Mouse (Mus musculus) erythroblast, embryonic 14.5 days (primary cell): ENCODE data around the gene Rpl10a. TPM values are rescaled to one million over a fixed set of nuclear protein-coding genes. Genes with fewer than 3 reads are reported as not detected.
A peak's percentile ranks its signal among the peaks of the same experiment; 100 is the strongest.
"Not testable (repeated sequence)": the region's sequence is repeated elsewhere in the genome, so short reads cannot be mapped to it uniquely, and the experiment has no call there.

Experiments used
- H3K27me3 ChIP-seq: 2 replicates; pipeline ENCODE4 v1.6.1; 2012; ENCODE audit warnings: inconsistent platforms; ENCODE audit not compliant: control insufficient read depth
- H3K36me3 ChIP-seq: 2 replicates; pipeline ENCODE4 v1.6.1; 2012; ENCODE audit warnings: mild to moderate bottlenecking, inconsistent platforms; ENCODE audit not compliant: control insufficient read depth
- H3K4me1 ChIP-seq: 2 replicates; pipeline ENCODE4 v1.6.1; 2012; ENCODE audit warnings: inconsistent platforms; ENCODE audit not compliant: control insufficient read depth
- H3K4me3 ChIP-seq: replicated peaks from 2 replicates; pipeline ENCODE3; 2012; ENCODE audit warnings: moderate library complexity, mild to moderate bottlenecking, inconsistent platforms
- H3K9me3 ChIP-seq: 2 replicates; pipeline ENCODE4 v1.6.1; 2012; ENCODE audit warnings: low read length, inconsistent platforms, mixed read lengths; ENCODE audit not compliant: control insufficient read depth
- GATA1 ChIP-seq: IDR thresholded peaks from 2 replicates; pipeline ENCODE4 v1.6.1; 2012; ENCODE audit warnings: low read length, inconsistent platforms, mixed read lengths
- TAL1 ChIP-seq: IDR thresholded peaks from 3 replicates; pipeline ENCODE4 v1.6.1; 2012; ENCODE audit warnings: low read length, inconsistent platforms, mixed read lengths
- polyA plus RNA-seq: library from polyadenylated mRNA; stranded (reverse); fragments of >175 nt; gene quantifications from 2 replicates; pipeline ENCODE4 v1.2.3, GENCODE M21; 2012

Gene Rpl10a
- polyA plus RNA-seq, 1 experiment: 529 TPM

DNA sequence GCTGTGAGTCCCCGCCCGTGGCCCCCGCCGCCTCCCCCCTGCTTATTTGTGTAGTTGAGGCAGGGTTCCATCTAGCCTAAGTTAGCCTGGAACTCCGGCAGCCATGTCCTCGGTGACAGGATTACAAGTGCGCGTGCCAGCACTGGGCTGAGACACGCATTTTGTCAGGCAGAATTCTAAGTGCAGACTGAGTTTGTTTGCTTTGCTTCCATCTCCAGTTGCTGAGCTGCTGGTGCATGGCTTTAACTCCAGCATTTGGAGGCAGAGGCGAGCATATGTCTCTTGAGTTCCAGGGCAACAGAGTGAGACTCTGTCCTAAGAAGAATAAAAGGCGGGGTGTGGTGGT is 14.4 kb upstream of the Rpl10a start:
- no peak for TF ChIP-seq GATA1
- no peak for TF ChIP-seq TAL1

DNA sequence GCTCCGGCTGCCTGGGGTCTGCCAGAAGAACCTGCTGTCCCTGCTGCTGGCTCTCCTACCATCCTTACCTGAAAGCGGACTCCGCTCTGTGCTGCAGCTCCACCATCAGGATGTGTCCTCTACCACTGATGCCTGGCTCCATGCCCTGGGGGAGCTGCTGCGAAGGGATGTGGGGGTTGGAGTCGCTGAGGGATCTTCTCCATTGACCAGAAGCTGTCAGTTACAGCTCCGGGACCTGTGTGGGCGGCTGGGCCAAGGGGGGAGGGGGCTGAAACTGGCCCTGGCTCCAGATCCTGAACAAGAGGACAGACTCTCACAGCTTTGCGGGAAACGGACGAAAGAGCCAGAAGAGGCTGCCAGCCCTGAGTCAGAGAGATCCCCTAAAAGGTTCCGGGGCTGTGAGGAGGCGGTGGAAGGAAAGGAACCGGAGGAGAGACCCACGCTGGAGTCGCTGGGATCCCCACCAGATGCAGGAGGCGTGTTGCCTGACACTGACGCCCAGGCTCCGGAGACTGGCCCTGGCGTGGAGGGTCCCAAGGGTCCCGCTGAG is 12.6 kb upstream of the Rpl10a start:
- TF ChIP-seq GATA1: no peak
- TF ChIP-seq TAL1: no peak
- no peaks in the 10 kb centered on the region; the same call in 1 of the 2 replicates for H3K9me3 ChIP-seq
- H3K4me3 ChIP-seq: no peak overlapping the region
- peaks cover 61% of the 10 kb centered on the region for H3K4me1 ChIP-seq
- peaks cover 47% of the 10 kb centered on the region for H3K36me3 ChIP-seq
- no peaks in the 10 kb centered on the region for H3K27me3 ChIP-seq

More for the DNA sequence above, 14.4 kb upstream of the Rpl10a start:
- Histone ChIP-seq H3K4me1 (peaks cover 62% of the 10 kb centered on the region), H3K4me3 (peak overlapping the region; percentile 90), H3K27me3 (no peaks in the 10 kb centered on the region), H3K9me3 (no peaks in the 10 kb centered on the region; the same call in 1 of the 2 replicates), H3K36me3 (peaks cover 36% of the 10 kb centered on the region)

DNA sequence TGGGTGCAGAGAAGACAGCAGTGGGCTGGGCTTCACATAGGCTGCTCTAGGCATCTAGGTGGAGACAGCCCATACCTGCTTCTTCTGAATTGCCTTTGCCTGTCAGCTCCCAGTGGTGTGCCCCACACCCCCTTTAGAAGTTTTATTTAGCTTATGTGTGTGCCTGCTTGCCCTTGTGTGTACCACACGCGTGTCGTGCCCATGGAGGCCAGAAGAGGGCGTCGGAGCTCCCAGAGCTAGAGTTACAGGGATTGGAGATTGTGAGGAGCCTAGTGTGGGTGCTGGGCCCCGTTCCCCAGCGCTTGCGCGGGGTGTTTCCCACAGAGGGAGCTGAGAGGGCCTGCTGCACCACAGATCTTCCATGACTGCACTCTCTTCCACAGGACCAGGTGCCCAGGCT is 11.8 kb upstream of the Rpl10a start:
- peaks cover 61% of the 10 kb centered on the region for H3K4me1 ChIP-seq
- H3K27me3 ChIP-seq: no peaks in the 10 kb centered on the region
- TF ChIP-seq GATA1 (no peak), TAL1 (no peak)
- H3K36me3 ChIP-seq: peaks cover 54% of the 10 kb centered on the region
- no peaks in the 10 kb centered on the region for H3K9me3 ChIP-seq
- H3K4me3 ChIP-seq: no peak overlapping the region

DNA sequence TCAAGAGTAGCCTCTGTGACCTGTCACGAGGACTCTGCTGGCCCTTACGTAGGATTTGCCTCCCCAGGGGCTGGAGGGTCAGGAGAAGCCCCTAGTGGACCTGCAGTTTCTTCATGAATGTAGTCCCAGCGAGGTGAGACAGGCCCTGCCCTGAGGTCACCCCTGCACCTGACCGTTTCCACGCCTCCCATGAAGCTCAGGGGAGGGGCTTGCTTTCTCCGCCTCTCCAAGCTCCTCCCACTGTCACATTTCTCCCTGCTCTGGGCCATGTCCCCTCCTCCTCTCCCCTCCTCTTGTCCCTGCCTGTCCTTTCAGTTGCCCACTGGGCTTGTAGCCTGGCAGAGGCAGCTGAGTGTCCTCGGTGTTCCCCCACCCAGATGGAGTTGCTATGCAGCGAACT is 11.2 kb upstream of the Rpl10a start:
- Histone ChIP-seq H3K9me3 (no peaks in the 10 kb centered on the region), H3K36me3 (peaks cover 60% of the 10 kb centered on the region), H3K4me3 (no peak overlapping the region), H3K27me3 (no peaks in the 10 kb centered on the region), H3K4me1 (peaks cover 56% of the 10 kb centered on the region)
- TF ChIP-seq GATA1: no peak
- TF ChIP-seq TAL1: no peak

DNA sequence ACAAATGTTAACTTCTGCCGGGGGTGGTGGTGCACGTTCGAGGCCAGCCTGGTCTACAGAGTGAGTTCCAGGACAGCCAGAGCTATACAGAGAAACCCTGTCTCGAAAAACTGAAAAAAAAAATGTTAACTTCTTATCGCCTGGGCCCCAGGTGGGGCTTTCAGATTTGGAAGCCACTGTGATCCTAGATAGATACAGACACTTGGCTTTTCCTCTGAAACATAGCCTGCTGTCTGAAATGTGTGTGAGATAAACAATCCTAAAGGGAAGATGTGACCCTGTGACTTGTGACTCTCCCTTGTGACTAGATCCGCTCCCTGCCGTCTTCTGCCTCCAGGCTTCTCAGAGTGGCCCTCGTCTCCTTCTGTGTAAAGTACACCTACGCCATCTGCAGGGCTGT is 10.5 kb upstream of the Rpl10a start:
- H3K9me3 ChIP-seq: no peaks in the 10 kb centered on the region
- H3K4me1 ChIP-seq: peaks cover 50% of the 10 kb centered on the region
- peaks cover 66% of the 10 kb centered on the region for H3K36me3 ChIP-seq
- H3K4me3 ChIP-seq: no peak overlapping the region
- TF ChIP-seq TAL1 (no peak), GATA1 (no peak)
- H3K27me3 ChIP-seq: no peaks in the 10 kb centered on the region

DNA sequence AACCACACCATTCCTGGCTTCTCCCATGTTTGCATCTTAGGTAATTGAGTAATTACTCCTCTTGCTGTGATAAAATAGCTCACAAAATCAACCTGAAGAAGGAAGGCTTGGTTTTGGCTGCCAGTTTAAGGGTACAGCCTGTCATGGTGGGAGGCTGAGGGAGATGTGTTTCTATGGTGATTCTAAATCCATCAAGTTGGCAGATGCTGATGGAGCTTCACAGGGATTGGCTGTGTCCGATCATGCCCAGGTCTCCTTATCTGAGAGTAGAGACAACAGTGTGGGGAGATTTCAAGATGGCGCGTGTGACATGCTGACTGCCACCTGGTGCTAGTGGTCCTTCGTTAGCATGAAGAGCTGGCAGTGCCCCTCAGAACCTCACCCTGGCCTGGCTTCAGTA is 6.6 kb upstream of the Rpl10a start:
- H3K4me3 ChIP-seq: no peak overlapping the region
- no peaks in the 10 kb centered on the region for H3K27me3 ChIP-seq
- peaks cover 78% of the 10 kb centered on the region for H3K36me3 ChIP-seq

DNA sequence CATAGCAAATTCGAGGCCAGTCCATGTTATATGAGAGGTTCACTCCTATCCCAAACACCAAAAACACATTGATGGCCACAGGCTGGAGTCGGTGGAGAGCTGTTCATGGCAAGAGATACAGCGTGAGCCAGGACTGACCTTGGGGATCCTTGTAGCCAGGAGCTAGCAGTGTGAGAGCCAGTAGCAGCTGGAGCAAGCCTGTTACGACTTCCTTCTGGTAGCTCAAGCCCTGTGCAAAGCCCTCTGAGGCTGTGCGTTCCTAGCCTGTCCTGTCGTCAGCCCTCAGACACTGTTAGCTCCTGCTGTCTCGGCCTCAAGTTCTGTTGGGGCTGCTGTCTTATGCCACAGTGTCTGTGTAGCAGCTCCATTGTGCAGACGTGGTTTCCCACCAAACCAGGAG is 4.5 kb upstream of the Rpl10a start:
- peaks cover 14% of the 10 kb centered on the region for H3K4me1 ChIP-seq
- TF ChIP-seq TAL1 (no peak), GATA1 (no peak)
- peaks cover 6% of the 10 kb centered on the region for H3K9me3 ChIP-seq
- no peaks in the 10 kb centered on the region for H3K27me3 ChIP-seq
- peaks cover 63% of the 10 kb centered on the region for H3K36me3 ChIP-seq
- no peak overlapping the region for H3K4me3 ChIP-seq

More for the DNA sequence above, 6.6 kb upstream of the Rpl10a start:
- peaks cover 6% of the 10 kb centered on the region for H3K9me3 ChIP-seq
- no peak for TF ChIP-seq TAL1
- peaks cover 18% of the 10 kb centered on the region for H3K4me1 ChIP-seq

DNA sequence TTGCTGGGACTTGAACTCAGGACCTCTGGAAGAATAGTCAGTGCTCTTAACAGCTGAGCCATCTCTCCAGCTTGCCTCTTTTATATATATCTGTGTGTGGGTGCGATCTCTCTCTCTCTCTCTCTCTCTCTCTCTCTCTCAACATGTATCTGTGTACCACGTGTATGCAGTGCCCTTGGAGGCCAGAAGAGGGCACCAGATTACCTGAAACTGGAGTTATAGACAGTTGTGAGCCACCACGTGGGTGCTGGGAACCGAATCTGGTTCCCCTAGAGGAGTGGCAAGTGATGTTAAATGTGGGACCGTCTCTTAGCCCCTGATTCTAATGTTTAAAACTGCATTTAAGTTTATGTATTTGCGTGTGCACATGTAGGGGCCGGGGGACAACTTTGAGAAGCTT is 3.9 kb upstream of the Rpl10a start:
- H3K27me3 ChIP-seq, H3K4me3 ChIP-seq, H3K9me3 ChIP-seq: not testable (repeated sequence)
- Histone ChIP-seq H3K36me3 (peaks cover 63% of the 10 kb centered on the region), H3K4me1 (peaks cover 20% of the 10 kb centered on the region)

DNA sequence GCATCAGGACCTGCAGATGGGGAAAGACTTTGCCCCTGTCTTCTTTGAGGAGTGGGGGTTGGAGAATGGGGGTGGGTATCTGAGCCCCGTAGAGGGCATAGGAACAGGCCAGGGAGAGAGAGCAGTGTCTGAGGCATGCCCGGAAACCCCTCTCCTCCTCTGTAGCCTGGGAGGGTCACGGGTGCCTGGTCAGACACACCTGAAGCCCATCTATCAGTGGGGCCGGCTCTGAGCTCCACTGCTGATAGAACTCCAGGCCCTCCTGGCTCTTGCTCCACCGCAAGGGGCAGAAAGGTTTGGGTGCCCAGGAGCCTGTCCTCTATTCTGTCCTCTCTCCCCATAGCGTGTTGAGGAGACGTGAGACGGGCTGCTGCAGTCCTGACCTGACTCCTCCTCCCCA is 2.5 kb upstream of the Rpl10a start:
- Histone ChIP-seq H3K4me3 (no peak overlapping the region), H3K27me3 (no peaks in the 10 kb centered on the region), H3K9me3 (peaks cover 6% of the 10 kb centered on the region), H3K4me1 (peaks cover 31% of the 10 kb centered on the region), H3K36me3 (peaks cover 70% of the 10 kb centered on the region)
- no peak for TF ChIP-seq GATA1
- TF ChIP-seq TAL1: no peak

DNA sequence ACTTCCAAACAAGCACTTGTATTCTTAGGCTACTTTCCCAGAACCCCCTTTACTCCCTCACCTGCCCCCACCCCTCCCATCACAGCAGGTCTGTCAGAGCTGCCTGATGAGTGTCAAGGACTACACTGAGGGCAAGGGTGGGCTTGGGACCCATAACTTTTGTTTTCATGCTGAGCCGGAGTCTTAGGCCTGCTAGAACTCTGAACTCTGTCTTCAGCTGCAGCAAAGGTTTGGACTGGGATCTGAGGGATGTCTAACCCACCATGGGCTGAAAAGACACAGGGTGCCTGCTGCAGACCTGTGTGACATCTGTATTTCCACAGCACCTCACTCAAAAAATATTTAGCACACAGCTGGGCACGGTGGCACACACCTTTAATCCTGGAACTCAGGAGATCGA is 1.3 kb upstream of the Rpl10a start:
- no peak overlapping the region for H3K4me3 ChIP-seq
- TF ChIP-seq TAL1 (no peak), GATA1 (no peak)
- H3K9me3 ChIP-seq: peaks cover 6% of the 10 kb centered on the region
- H3K36me3 ChIP-seq: peaks cover 69% of the 10 kb centered on the region
- H3K4me1 ChIP-seq: peaks cover 38% of the 10 kb centered on the region
- no peaks in the 10 kb centered on the region for H3K27me3 ChIP-seq
